Mouse (Mus musculus) lung, postnatal 0 days (tissue): ENCODE results near the gene Sipa1l1. TPM values are rescaled to one million over a fixed set of nuclear protein-coding genes. Genes with fewer than 3 reads are reported as not detected.
"Not testable (repeated sequence)": the region's sequence is repeated elsewhere in the genome, so short reads cannot be mapped to it uniquely, and the experiment has no call there.

Source experiments
- ATAC-seq: fragments of 200-750 bp; cut with Nextera tagmentation; 2 replicates; pipeline ENCODE4 v1.8.0; 2017; ENCODE audit warnings: moderate library complexity
- DNase-seq: peaks from one replicate; pipeline ENCODE4 v3.0.0-alpha.2; 2016; ENCODE audit warnings: low spot score
- H3K27ac ChIP-seq: fragments of 300-500 bp; sonication (generic); 2 replicates; pipeline ENCODE4 v1.5.1; 2014; ENCODE audit warnings: antibody characterized with exemption, mild to moderate bottlenecking, low read length, mixed read lengths
- H3K27me3 ChIP-seq: fragments of 300-500 bp; sonication (generic); replicated peaks from 2 replicates; pipeline ENCODE4 v1.6.1; 2014; ENCODE audit warnings: low read length, mixed read lengths; ENCODE audit not compliant: insufficient read depth
- H3K36me3 ChIP-seq: fragments of 300-500 bp; sonication (generic); 2 replicates; pipeline ENCODE4 v1.6.1; 2014; ENCODE audit warnings: low read length, mixed read lengths; ENCODE audit not compliant: insufficient read depth
- H3K4me1 ChIP-seq: fragments of 300-500 bp; sonication (generic); 2 replicates; pipeline ENCODE4 v1.6.1; 2014; ENCODE audit warnings: antibody characterized with exemption, low read depth, low read length, mixed read lengths; ENCODE audit not compliant: insufficient read depth
- H3K4me2 ChIP-seq: fragments of 300-500 bp; sonication (generic); replicated peaks from 2 replicates; pipeline ENCODE4 v1.6.1; 2014; ENCODE audit warnings: low read depth, mild to moderate bottlenecking, low read length, moderate library complexity, mixed read lengths
- H3K4me3 ChIP-seq: fragments of 300-500 bp; sonication (generic); 2 replicates; pipeline ENCODE4 v1.5.1; 2014; ENCODE audit warnings: low read depth, low read length
- H3K9ac ChIP-seq: fragments of 300-500 bp; sonication (generic); replicated peaks from 2 replicates; pipeline ENCODE4 v1.6.1; 2014; ENCODE audit warnings: low read depth, mild to moderate bottlenecking
- H3K9me3 ChIP-seq: fragments of 300-500 bp; sonication (generic); 2 replicates; pipeline ENCODE4 v1.6.1; 2016; ENCODE audit warnings: low read length, mixed read lengths
- CTCF ChIP-seq: IDR thresholded peaks from 2 replicates; pipeline ENCODE4 v1.5.1; 2016; ENCODE audit warnings: antibody characterized with exemption, mild to moderate bottlenecking
- EP300 ChIP-seq: IDR thresholded peaks from 2 replicates; pipeline ENCODE4 v1.6.1; 2016; ENCODE audit warnings: antibody characterized with exemption, mild to moderate bottlenecking, control low read depth
- WGBS: fragments of 180-500 bp; shearing (Covaris S2); extraction: QIAGEN DNeasy Blood & Tissue Kit; methylation state at CpG from one replicate; pipeline ENCODE4 v1.1.7; 2014; 5-methylcytosine and 5-hydroxymethylcytosine counted together
- polyA plus RNA-seq: library from polyadenylated mRNA; unstranded; fragments of >200 nt; fragmentation: Nextera tagmentation; extraction: Ambion mirVana; gene quantifications from 2 replicates; pipeline ENCODE4 v1.2.1, GENCODE M21; 2015

Gene Sipa1l1
- polyA plus RNA-seq, 1 experiment from 2014 or later: 10.2 TPM

DNA sequence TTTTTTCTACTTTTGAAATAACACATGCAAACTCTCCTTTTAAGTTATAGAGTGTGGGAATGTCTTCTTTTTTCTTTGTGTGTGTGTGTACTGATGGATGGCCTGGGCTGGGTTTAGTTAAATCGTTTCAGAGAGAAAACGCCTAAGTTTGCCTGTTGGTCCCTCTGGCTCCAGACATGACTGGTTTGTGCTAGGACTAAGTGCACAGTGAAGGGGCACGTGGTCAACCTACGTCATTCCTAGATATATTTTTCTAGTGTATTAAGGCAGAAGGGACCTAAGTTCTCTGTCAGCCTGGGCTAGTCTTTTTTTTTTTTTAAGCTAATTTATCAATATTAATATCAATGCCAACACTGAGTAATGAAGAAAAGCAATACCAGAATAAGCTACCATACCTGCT, 305.3 kb downstream of the Sipa1l1 start:
- DNase-seq: no peak
- H3K9me3 ChIP-seq: no peaks in the 10 kb centered on the region
- H3K4me3 ChIP-seq: no peak overlapping the region
- no peak for TF ChIP-seq CTCF
- no peak for TF ChIP-seq EP300
- H3K36me3 ChIP-seq: no peaks in the 10 kb centered on the region
- no peaks in the 10 kb centered on the region for H3K4me1 ChIP-seq
- H3K9ac ChIP-seq: no peak overlapping the region
- H3K4me2 ChIP-seq: no peak overlapping the region
- no peaks in the 10 kb centered on the region for H3K27me3 ChIP-seq
- WGBS: 61% methylated on average over 4 of the region's 4 CpGs
- no peak for ATAC-seq
- H3K27ac ChIP-seq: no peak overlapping the region

GRCm38 (mm10) chr12:82476028-82476427, 306.9 kb downstream of the Sipa1l1 start:
- Histone ChIP-seq H3K9ac (no peak overlapping the region), H3K36me3 (no peaks in the 10 kb centered on the region), H3K9me3 (no peaks in the 10 kb centered on the region), H3K4me3 (no peak overlapping the region), H3K4me2 (no peak overlapping the region), H3K4me1 (no peaks in the 10 kb centered on the region), H3K27ac (no peak overlapping the region), H3K27me3 (no peaks in the 10 kb centered on the region)
- TF ChIP-seq CTCF (no peak), EP300 (no peak)
- no peak for ATAC-seq
- DNase-seq: no peak
- 82% methylated on average over 10 of the region's 10 CpGs for WGBS

GRCm38 (mm10) chr12:82476580-82476979, 307.5 kb downstream of the Sipa1l1 start:
- WGBS: 38% methylated on average over 2 of the region's 2 CpGs
- DNase-seq (no peak), ATAC-seq (no peak)
- no peaks in the 10 kb centered on the region for H3K27me3 ChIP-seq
- no peak overlapping the region for H3K4me2 ChIP-seq
- no peaks in the 10 kb centered on the region for H3K9me3 ChIP-seq
- H3K27ac ChIP-seq: no peak overlapping the region
- H3K4me1 ChIP-seq: no peaks in the 10 kb centered on the region
- H3K9ac ChIP-seq: no peak overlapping the region
- no peak overlapping the region for H3K4me3 ChIP-seq
- TF ChIP-seq CTCF: no peak
- no peak for TF ChIP-seq EP300
- H3K36me3 ChIP-seq: no peaks in the 10 kb centered on the region

GRCm38 (mm10) chr12:82477826-82478225, 308.7 kb downstream of the Sipa1l1 start:
- no peak overlapping the region for H3K4me2 ChIP-seq
- H3K9ac ChIP-seq: no peak overlapping the region
- DNase-seq: no peak
- H3K36me3 ChIP-seq: no peaks in the 10 kb centered on the region
- no peak for ATAC-seq
- H3K4me3 ChIP-seq: no peak overlapping the region
- no peaks in the 10 kb centered on the region for H3K9me3 ChIP-seq
- H3K4me1 ChIP-seq: no peaks in the 10 kb centered on the region
- WGBS: 49% methylated on average over 5 of the region's 5 CpGs
- no peaks in the 10 kb centered on the region for H3K27me3 ChIP-seq
- TF ChIP-seq EP300: no peak
- TF ChIP-seq CTCF: no peak
- H3K27ac ChIP-seq: no peak overlapping the region

DNA sequence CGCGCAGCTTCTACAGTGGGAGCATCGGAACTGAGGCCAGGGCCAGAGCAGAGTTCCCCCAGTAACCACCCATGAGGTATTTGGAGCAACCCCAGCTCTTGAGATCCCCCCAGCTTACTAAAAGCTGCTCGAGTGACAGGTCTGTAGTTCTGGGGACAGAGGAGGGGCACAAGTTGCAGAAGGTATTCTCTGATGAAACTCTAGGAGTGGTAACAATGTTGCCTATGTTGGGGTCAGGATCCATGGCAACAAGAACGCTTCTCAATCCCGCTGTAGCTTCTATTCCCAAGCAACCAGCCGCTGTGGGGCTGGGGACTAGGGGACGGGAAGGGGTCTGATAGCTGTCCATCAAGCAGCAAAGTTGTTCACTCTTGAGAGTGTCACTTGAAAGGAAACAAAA, 309.1 kb downstream of the Sipa1l1 start:
- TF ChIP-seq EP300: no peak
- no peak for TF ChIP-seq CTCF
- no peak overlapping the region for H3K27ac ChIP-seq
- no peak overlapping the region for H3K4me2 ChIP-seq
- no peaks in the 10 kb centered on the region for H3K27me3 ChIP-seq
- no peak overlapping the region for H3K4me3 ChIP-seq
- no peak for DNase-seq
- H3K9ac ChIP-seq: no peak overlapping the region
- no peaks in the 10 kb centered on the region for H3K9me3 ChIP-seq
- 30% methylated on average over 8 of the region's 8 CpGs for WGBS
- ATAC-seq: 0 out of 2 replicates have a peak, but pooled peaks have one; percentile 4
- no peaks in the 10 kb centered on the region for H3K4me1 ChIP-seq
- H3K36me3 ChIP-seq: no peaks in the 10 kb centered on the region

DNA sequence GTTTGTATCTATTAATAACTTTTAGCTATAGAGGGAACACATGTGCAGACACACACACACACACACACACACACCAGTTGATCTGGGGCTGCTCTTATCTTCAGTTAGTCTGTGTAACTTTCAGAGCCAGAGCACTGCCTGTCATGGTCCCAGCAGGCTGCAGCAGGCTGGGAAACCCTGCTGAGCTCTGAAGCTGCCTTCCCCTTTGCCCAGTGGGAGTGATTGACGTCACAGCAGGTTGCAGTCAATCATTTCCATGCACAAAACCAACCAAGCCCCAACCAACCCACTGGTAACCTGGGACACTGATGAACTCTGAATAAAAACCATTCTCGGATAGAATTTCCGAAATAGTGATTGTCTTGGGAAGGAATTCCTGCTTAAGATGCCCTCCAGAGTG, 310.3 kb downstream of the Sipa1l1 start:
- Histone ChIP-seq H3K36me3 (no peaks in the 10 kb centered on the region), H3K4me1 (no peaks in the 10 kb centered on the region), H3K9ac (no peak overlapping the region), H3K9me3 (no peaks in the 10 kb centered on the region), H3K4me3 (no peak overlapping the region), H3K27me3 (no peaks in the 10 kb centered on the region), H3K27ac (no peak overlapping the region), H3K4me2 (no peak overlapping the region)
- 61% methylated on average over 3 of the region's 3 CpGs for WGBS
- no peak for ATAC-seq
- TF ChIP-seq CTCF: no peak
- TF ChIP-seq EP300: no peak
- no peak for DNase-seq

DNA sequence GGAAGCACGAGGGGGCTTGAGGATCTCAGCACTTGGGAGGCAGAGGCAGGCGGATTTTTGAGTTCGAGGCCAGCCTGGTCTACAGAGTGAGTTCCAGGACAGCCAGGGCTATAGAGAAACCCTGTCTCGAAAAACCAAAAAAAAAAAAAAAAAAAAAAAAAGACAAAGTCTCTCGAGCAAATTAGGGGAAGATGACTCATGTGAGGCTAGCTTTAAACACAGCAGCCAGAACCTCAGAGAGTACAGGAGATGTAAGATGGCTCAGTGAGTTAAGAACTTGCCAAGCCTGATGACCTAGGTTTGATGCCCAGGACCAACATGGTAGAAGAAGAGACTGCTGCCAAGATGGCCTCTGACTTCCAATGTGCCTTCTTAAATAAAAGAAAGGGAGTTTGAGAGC, 311.3 kb downstream of the Sipa1l1 start:
- H3K27me3 ChIP-seq, H3K9ac ChIP-seq, H3K36me3 ChIP-seq, H3K27ac ChIP-seq, DNase-seq, H3K4me1 ChIP-seq, ATAC-seq, H3K4me3 ChIP-seq, H3K9me3 ChIP-seq, H3K4me2 ChIP-seq: not testable (repeated sequence)
- WGBS: 64% methylated on average over 4 of the region's 5 CpGs
